Mouse (Mus musculus) G1E (cell line): ENCODE results near the gene Morn1. TPM values are rescaled to one million over a fixed set of nuclear protein-coding genes. Genes with fewer than 3 reads are reported as not detected.

Experiments
- ATAC-seq: 2 replicates; pipeline ENCODE4 v1.8.0; 2016; ENCODE audit warnings: mild to moderate bottlenecking; ENCODE audit not compliant: insufficient number of reproducible peaks, poor library complexity, low FRiP score, severe bottlenecking; ENCODE audit errors: extremely low read depth
- DNase-seq: peaks from one replicate; pipeline ENCODE4 v3.0.0; 2012; ENCODE audit warnings: low spot score
- H3K27me3 ChIP-seq: 2 replicates; pipeline ENCODE4 v1.6.1; 2012; ENCODE audit warnings: mild to moderate bottlenecking, low read length, inconsistent platforms; ENCODE audit not compliant: insufficient read depth
- H3K36me3 ChIP-seq: replicated peaks from 2 replicates; pipeline ENCODE3; 2012; ENCODE audit warnings: mild to moderate bottlenecking, inconsistent platforms
- H3K4me1 ChIP-seq: 2 replicates; pipeline ENCODE4 v1.6.1; 2012; ENCODE audit warnings: low read depth, low read length, inconsistent platforms, mixed read lengths; ENCODE audit not compliant: insufficient read depth
- H3K4me3 ChIP-seq: 2 replicates; pipeline ENCODE4 v1.5.1; 2012; ENCODE audit warnings: low read depth, mild to moderate bottlenecking, inconsistent platforms, low read length, moderate library complexity, mixed read lengths
- H3K9me3 ChIP-seq: replicated peaks from 2 replicates; pipeline ENCODE4 v1.6.1; 2012; ENCODE audit warnings: inconsistent platforms
- CTCF ChIP-seq: IDR thresholded peaks from 2 replicates; pipeline ENCODE4 v1.5.1; 2012; ENCODE audit warnings: low read depth, low read length, inconsistent platforms, mixed read lengths
- GATA1 ChIP-seq: IDR thresholded peaks from 2 replicates; pipeline ENCODE4 v1.6.1; 2012; ENCODE audit warnings: borderline replicate concordance, low read length, inconsistent platforms, mixed read lengths
- GATA2 ChIP-seq: IDR thresholded peaks from 2 replicates; pipeline ENCODE4 v1.6.1; 2012; ENCODE audit warnings: low read depth, low read length, inconsistent platforms, borderline replicate concordance
- POLR2AphosphoS5 ChIP-seq: IDR thresholded peaks from 2 replicates; pipeline ENCODE4 v1.6.1; 2012; ENCODE audit warnings: low read depth, low read length, inconsistent platforms; ENCODE audit not compliant: insufficient replicate concordance
- TAL1 ChIP-seq: conservative IDR thresholded peaks from 2 replicates; pipeline ENCODE4 v1.6.1; 2012; ENCODE audit warnings: low read depth, low read length, inconsistent platforms, mixed read lengths
- polyA plus RNA-seq: library from polyadenylated mRNA; stranded (reverse); fragments of >175 nt; gene quantifications from 2 replicates; pipeline ENCODE4 v1.2.3, GENCODE M21; 2012
- total RNA-seq, 2 experiments: library from RNA; stranded (forward) in 1 of 2; stranded (reverse) in 1 of 2; fragments of 200-1000 nt in 1 of 2; fragments of >200 nt in 1 of 2; fragmentation: Nextera tagmentation in 1 of 2; gene quantifications; 2 replicates each; pipeline ENCODE4 v1.2.3; 2014 to 2017

Morn1 gene
- total and polyA plus RNA-seq, 3 experiments: 2.3 to 5.3 (median 2.9) TPM

- Histone ChIP-seq H3K9me3 (no peaks in the 10 kb centered on the region), H3K4me1 (peaks cover 23% of the 10 kb centered on the region), H3K27me3 (peaks cover 75% of the 10 kb centered on the region), H3K36me3 (no peaks in the 10 kb centered on the region), H3K4me3 (no peak overlapping the region)
- no peak for ATAC-seq
- DNase-seq: no peak
- TF ChIP-seq GATA2 (no peak), POLR2AphosphoS5 (no peak), CTCF (no peak), GATA1 (no peak), TAL1 (no peak)
Observed at GRCm38 (mm10) chr4:155144548-155145180, 58.3 kb downstream of the Morn1 start.

DNA sequence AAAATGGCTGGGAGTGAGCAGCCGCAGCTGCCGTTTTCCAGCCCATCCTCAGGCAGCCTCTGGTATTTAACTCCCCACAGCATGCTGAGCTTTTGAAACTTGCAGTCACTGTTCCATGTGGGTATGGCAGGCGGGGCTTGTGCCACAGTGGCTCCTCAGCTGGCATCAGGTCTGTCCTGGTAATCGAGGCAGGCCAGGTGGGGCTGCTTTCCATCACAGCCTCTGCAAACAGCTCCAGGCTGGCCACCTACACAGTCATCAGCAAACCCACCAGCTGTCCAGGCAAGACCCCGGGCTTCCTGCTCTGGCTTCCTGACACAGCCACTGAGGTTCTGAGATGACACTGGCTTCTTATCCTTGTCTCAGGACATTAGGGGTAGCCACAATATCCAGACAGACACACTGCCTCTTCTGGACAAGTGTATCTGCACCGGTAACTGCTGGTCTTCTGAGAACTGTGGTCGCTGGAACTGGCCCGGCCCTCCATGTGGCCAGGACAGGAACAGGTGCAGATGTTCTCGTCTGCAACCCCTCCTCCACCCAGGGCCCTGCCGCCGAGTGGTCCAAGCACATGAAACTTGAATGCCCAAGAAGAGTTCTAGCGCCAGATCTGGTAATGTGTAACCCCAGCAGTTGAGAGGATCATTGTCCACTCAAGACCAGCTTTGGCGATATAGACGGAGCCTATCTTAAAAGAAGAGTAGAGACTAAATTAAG is 59.9 kb downstream of the Morn1 start:
- TF ChIP-seq POLR2AphosphoS5 (no peak), CTCF (no peak), GATA2 (no peak), GATA1 (no peak), TAL1 (no peak)
- peaks cover 10% of the 10 kb centered on the region; the same call in 1 of the 2 replicates for H3K9me3 ChIP-seq
- peaks cover 35% of the 10 kb centered on the region for H3K4me1 ChIP-seq
- DNase-seq: no peak
- ATAC-seq: no peak
- no peak overlapping the region for H3K4me3 ChIP-seq
- H3K36me3 ChIP-seq: no peaks in the 10 kb centered on the region
- H3K27me3 ChIP-seq: peaks cover 82% of the 10 kb centered on the region

DNA sequence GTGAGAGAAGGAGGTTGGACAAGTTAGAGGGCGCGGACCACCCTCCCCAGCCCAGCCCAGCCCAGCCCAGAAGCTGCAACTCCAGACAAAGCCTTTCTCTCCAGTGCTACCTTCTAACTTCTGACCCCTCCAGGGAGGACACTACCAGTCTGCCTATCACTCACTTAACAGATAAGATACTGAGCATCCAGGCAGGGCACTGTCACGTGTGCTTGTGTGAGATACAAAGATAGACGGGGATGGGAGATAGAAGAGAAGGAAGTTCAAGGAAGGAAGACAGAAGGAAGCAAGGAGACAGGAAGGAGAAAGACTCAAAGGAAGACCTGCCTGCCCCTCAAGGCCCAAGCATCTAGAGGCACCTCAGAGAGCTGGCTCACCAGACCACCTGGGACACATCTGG is 62.1 kb downstream of the Morn1 start:
- no peak for ATAC-seq
- TF ChIP-seq POLR2AphosphoS5 (no peak), GATA1 (no peak), CTCF (no peak), GATA2 (no peak), TAL1 (no peak)
- peaks cover 10% of the 10 kb centered on the region; the same call in 1 of the 2 replicates for H3K9me3 ChIP-seq
- peaks cover 17% of the 10 kb centered on the region for H3K36me3 ChIP-seq
- peaks cover 72% of the 10 kb centered on the region for H3K27me3 ChIP-seq
- H3K4me3 ChIP-seq: no peak overlapping the region
- DNase-seq: no peak
- peaks cover 41% of the 10 kb centered on the region for H3K4me1 ChIP-seq

- ATAC-seq (no peak), DNase-seq (no peak)
- no peak for TF ChIP-seq GATA1
- TF ChIP-seq POLR2AphosphoS5: no peak
- no peak for TF ChIP-seq GATA2
- TF ChIP-seq CTCF: no peak
- no peak for TF ChIP-seq TAL1
- Histone ChIP-seq H3K36me3 (peaks cover 22% of the 10 kb centered on the region), H3K4me3 (no peak overlapping the region), H3K27me3 (peaks cover 66% of the 10 kb centered on the region), H3K4me1 (peaks cover 40% of the 10 kb centered on the region), H3K9me3 (peaks cover 10% of the 10 kb centered on the region; the same call in 1 of the 2 replicates)
Observed at GRCm38 (mm10) chr4:155148910-155149698, 62.7 kb downstream of the Morn1 start.

- Histone ChIP-seq H3K9me3 (peaks cover 10% of the 10 kb centered on the region; the same call in 1 of the 2 replicates), H3K27me3 (peaks cover 62% of the 10 kb centered on the region), H3K4me1 (peaks cover 38% of the 10 kb centered on the region), H3K36me3 (peaks cover 28% of the 10 kb centered on the region), H3K4me3 (no peak overlapping the region)
- ATAC-seq (no peak), DNase-seq (no peak)
- no peak for TF ChIP-seq POLR2AphosphoS5
- TF ChIP-seq CTCF: no peak
- no peak for TF ChIP-seq TAL1
- TF ChIP-seq GATA1: no peak
- no peak for TF ChIP-seq GATA2
Observed at GRCm38 (mm10) chr4:155149941-155150275, 63.5 kb downstream of the Morn1 start.
